Mouse (Mus musculus) ES-Bruce4 (cell line): ENCODE data around the gene Mstn.

Source experiments
- CTCF ChIP-seq: IDR thresholded peaks from one replicate; pipeline ENCODE4 v1.8.1; 2011; ENCODE audit warnings: low read depth, low read length
- EP300 ChIP-seq: IDR thresholded peaks from 2 replicates; pipeline ENCODE4 v1.6.1; 2011; ENCODE audit warnings: low read depth, low read length; ENCODE audit not compliant: insufficient read depth
- POLR2A ChIP-seq: IDR thresholded peaks from one replicate; pipeline ENCODE4 v1.8.1; 2011; ENCODE audit warnings: low read length; ENCODE audit not compliant: insufficient read depth

- TF ChIP-seq CTCF: no peak
- TF ChIP-seq POLR2A: no peak
- TF ChIP-seq EP300: no peak
These were observed 8.5 kb downstream of the Mstn start for GRCm38 (mm10) chr1:53069726-53070514.
